ENCODE assay signal across 26 mouse cellular contexts in the genomic region with DNA sequence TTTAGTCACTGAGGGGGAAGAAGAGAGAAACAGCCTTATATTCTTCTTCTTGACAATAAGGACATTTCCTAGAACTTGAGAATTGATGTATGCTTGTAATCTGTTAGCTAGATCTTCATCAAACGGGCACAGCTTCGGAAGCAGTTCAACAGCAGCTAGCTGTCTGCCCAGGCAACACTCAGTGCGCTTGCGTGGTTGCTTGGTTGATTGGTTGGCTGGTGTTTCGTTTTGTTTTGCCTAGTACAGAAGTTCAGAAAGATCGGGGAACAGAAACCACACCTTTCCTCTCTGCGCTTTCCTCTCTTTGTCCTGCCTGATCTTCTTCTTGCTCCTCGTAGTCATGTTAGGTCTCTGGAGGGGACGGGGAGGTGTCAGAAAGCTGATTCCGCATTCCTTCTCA.
A peak's percentile ranks its signal among the peaks of the same experiment; 100 is the strongest.
DNase-seq lines count a peak whose midpoint lies in the region; ATAC-seq and TF ChIP-seq lines count a peak whose summit lies in the region.
"Had no signal": no experiment of that assay in that cellular context is flagged by ENCODE, and none has a peak within 500 bp of the region (broad histone marks: within the 10 kb centered on the region; RNA-seq: fewer than 3 reads in every experiment).

No protein-coding gene starts in this region.

- H3K9ac ChIP-seq in heart, embryonic 11.5 days (ENCODE audit: low read depth, low read length) = no peak overlapping the region
- no peak overlapping the region for H3K9ac ChIP-seq in heart, embryonic 16.5 days (ENCODE audit: low read length)
- H3K9ac ChIP-seq: hindbrain, embryonic 14.5 days; kidney, embryonic 15.5 days; limb, embryonic 12.5 days; liver, embryonic 15.5 days; lung, embryonic 14.5 days; midbrain, embryonic 15.5 days had no signal

- no peak overlapping the region for H3K27ac ChIP-seq in heart, embryonic 11.5 days (ENCODE audit: low read depth, low read length)
- no peak overlapping the region for H3K27ac ChIP-seq in heart, embryonic 16.5 days (ENCODE audit: low read length)
- no peak overlapping the region for H3K27ac ChIP-seq in thymus, adult 2 months (ENCODE audit: control insufficient read depth, insufficient read depth, low read length)
- H3K27ac ChIP-seq: gastrocnemius, adult 2 months; hindbrain, embryonic 14.5 days; kidney, embryonic 15.5 days; limb, embryonic 12.5 days; liver, embryonic 15.5 days; midbrain, embryonic 10.5 days; midbrain, embryonic 15.5 days had no signal

- H3K27me3 ChIP-seq in heart, embryonic 11.5 days (ENCODE audit: control insufficient read depth, insufficient read depth, low read length) = no peaks in the 10 kb centered on the region
- H3K27me3 ChIP-seq in heart, embryonic 16.5 days (ENCODE audit: control insufficient read depth, insufficient read depth, low read length) = no peaks in the 10 kb centered on the region
- H3K27me3 ChIP-seq in thymus, adult 2 months (ENCODE audit: control insufficient read depth, insufficient read depth, low read length) = no peaks in the 10 kb centered on the region
- H3K27me3 ChIP-seq: kidney, embryonic 15.5 days; limb, embryonic 12.5 days; liver, embryonic 15.5 days; midbrain, embryonic 15.5 days had no signal

- H3K4me2 ChIP-seq in heart, embryonic 11.5 days = peak overlapping the region; percentile 16; the same call in 1 of the 2 replicates
- H3K4me2 ChIP-seq in heart, embryonic 16.5 days (ENCODE audit: low read depth, low read length) = peak overlapping the region; percentile 43
- H3K4me2 ChIP-seq: hindbrain, embryonic 14.5 days; kidney, embryonic 15.5 days; limb, embryonic 12.5 days; liver, embryonic 15.5 days; lung, embryonic 14.5 days; midbrain, embryonic 15.5 days had no signal

- intact Hi-C loops in heart, postnatal 14 days (cut with DNase I) = no loop called here
- intact Hi-C loops in left cerebral cortex, postnatal 36 days (cut with DNase I) = no loop called here

- H3K9me3 ChIP-seq in heart, embryonic 11.5 days (replicated peaks; ENCODE audit: control insufficient read depth, low read length) = no peaks in the 10 kb centered on the region
- no peaks in the 10 kb centered on the region for H3K9me3 ChIP-seq in heart, embryonic 16.5 days (replicated peaks; ENCODE audit: control insufficient read depth, low read length)
- H3K9me3 ChIP-seq: kidney, embryonic 15.5 days; limb, embryonic 12.5 days; liver, embryonic 15.5 days; midbrain, embryonic 10.5 days; midbrain, embryonic 15.5 days had no signal

- no peak for TF ChIP-seq POLR2A in thymus, adult 2 months (IDR thresholded peaks at IDR 0.05; ENCODE audit: control insufficient read depth, extremely low read depth, insufficient read depth, low read length, poor library complexity)

- DNase-seq in heart, postnatal 4 days = no peak
- no peak for DNase-seq in heart, postnatal 14 days
- DNase-seq in thymus, postnatal 4 days = peak; percentile 11
- no peak for DNase-seq in thymus, adult 2 months
- no peak for DNase-seq in left cerebral cortex, postnatal 36 days (ENCODE audit: low spot score in 2 of 2)
- DNase-seq: adrenal gland, adult 8-10 months; cerebellum, adult 2 months; cerebellum, postnatal 14 days; gastrocnemius, adult 2 months; gastrocnemius, postnatal 36 days; heart, postnatal 10 days; kidney, adult 18-20 months; kidney, postnatal 25 days; lung, embryonic 14.5 days; lung, postnatal 14 days; right cerebral cortex, postnatal 25 days had no signal

- WGBS in heart, embryonic 11.5 days (ENCODE audit: insufficient replicate concordance) = 39% methylated on average over 10 of the region's 10 CpGs
- 41% methylated on average over 10 of the region's 10 CpGs for WGBS in heart, embryonic 16.5 days
- 44% methylated on average over 10 of the region's 10 CpGs for WGBS in thymus, adult 2 months

- no peaks in the 10 kb centered on the region for H3K4me1 ChIP-seq in heart, embryonic 11.5 days (ENCODE audit: control insufficient read depth, insufficient read depth, low read length)
- no peaks in the 10 kb centered on the region for H3K4me1 ChIP-seq in heart, embryonic 16.5 days (ENCODE audit: control insufficient read depth, insufficient read depth, low read length)
- H3K4me1 ChIP-seq in thymus, adult 2 months (replicated peaks; ENCODE audit: control insufficient read depth, insufficient read depth, low read length) = no peaks in the 10 kb centered on the region
- H3K4me1 ChIP-seq: kidney, embryonic 15.5 days; limb, embryonic 12.5 days; liver, embryonic 15.5 days; midbrain, embryonic 15.5 days had no signal

- H3K4me3 ChIP-seq in heart, embryonic 11.5 days (ENCODE audit: low read depth, low read length) = no peak overlapping the region
- H3K4me3 ChIP-seq in heart, embryonic 16.5 days (ENCODE audit: low read length) = no peak overlapping the region
- H3K4me3 ChIP-seq in thymus, adult 2 months (ENCODE audit: control insufficient read depth, insufficient read depth, low read length) = no peak overlapping the region
- H3K4me3 ChIP-seq: erythroblast, embryonic 14.5 days; gastrocnemius, adult 2 months; kidney, embryonic 15.5 days; limb, embryonic 12.5 days; liver, embryonic 15.5 days; midbrain, embryonic 10.5 days; midbrain, embryonic 15.5 days had no signal

- ATAC-seq in heart, embryonic 11.5 days (replicated peaks; ENCODE audit: insufficient number of reproducible peaks, low FRiP score, low TSS enrichment) = no peak
- no peak for ATAC-seq in heart, embryonic 16.5 days (replicated peaks; ENCODE audit: extremely low read depth, insufficient read depth, low FRiP score)
- ATAC-seq: forebrain, embryonic 16.5 days; midbrain, embryonic 15.5 days had no signal

- TF ChIP-seq CTCF in thymus, adult 2 months (IDR thresholded peaks at IDR 0.05; ENCODE audit: borderline replicate concordance, control insufficient read depth, extremely low read depth, insufficient read depth, low read length, poor library complexity) = no peak

- H3K36me3 ChIP-seq in heart, embryonic 11.5 days (ENCODE audit: control insufficient read depth, insufficient read depth, low read length) = no peaks in the 10 kb centered on the region
- no peaks in the 10 kb centered on the region for H3K36me3 ChIP-seq in heart, embryonic 16.5 days (ENCODE audit: control insufficient read depth, insufficient read depth)
- no peaks in the 10 kb centered on the region for H3K36me3 ChIP-seq in thymus, adult 2 months (ENCODE audit: control insufficient read depth, insufficient read depth, low read length)
- H3K36me3 ChIP-seq: kidney, embryonic 15.5 days; limb, embryonic 12.5 days; liver, embryonic 15.5 days; midbrain, embryonic 10.5 days; midbrain, embryonic 15.5 days had no signal
